Mouse (Mus musculus): Measurements from ENCODE around the gene Trim66. TPM values are rescaled to one million over a fixed set of nuclear protein-coding genes. Genes with fewer than 3 reads are reported as not detected.
A peak's percentile ranks its signal among the peaks of the same experiment; 100 is the strongest.

Trim66 gene
- polyA plus RNA-seq, 1 experiment from 2014 or later = 0.92 TPM

- no peaks in the 10 kb centered on the region for H3K27me3 ChIP-seq (replicated peaks)
- H3K27ac ChIP-seq = peak within 1 kb of the TSS; percentile 82
- WGBS = under 1% methylated on average over 61 of the region's 62 CpGs
Observed at GRCm38 (mm10) chr7:109438781-109439591, 68.9 kb downstream of the Trim66 start, which contains the start of gene Stk33. TSS of gene Stk33 (minus strand) at chr7:109439081.

GRCm38 (mm10) chr7:109424422-109425159 lies 83.3 kb downstream of the Trim66 start:
- peak; percentile 72 for ATAC-seq (replicated peaks)
- H3K9me3 ChIP-seq = no peaks in the 10 kb centered on the region
- no peaks in the 10 kb centered on the region for H3K4me1 ChIP-seq
- no peak overlapping the region for H3K4me3 ChIP-seq
- no peaks in the 10 kb centered on the region for H3K36me3 ChIP-seq (replicated peaks)
- 60% methylated on average over 3 of the region's 3 CpGs for WGBS
- H3K27me3 ChIP-seq (replicated peaks) = no peaks in the 10 kb centered on the region
- H3K4me2 ChIP-seq = no peak overlapping the region
- H3K27ac ChIP-seq = no peak overlapping the region
- H3K9ac ChIP-seq = no peak overlapping the region

More at GRCm38 (mm10) chr7:109438781-109439591, 68.9 kb downstream of the Trim66 start, which contains the start of gene Stk33:
- Histone ChIP-seq H3K4me1 (peaks cover 32% of the 10 kb centered on the region), H3K4me2 (peak within 1 kb of the TSS; percentile 95), H3K9me3 (no peaks in the 10 kb centered on the region), H3K36me3 (replicated peaks) (no peaks in the 10 kb centered on the region), H3K4me3 (peak within 1 kb of the TSS; percentile 50), H3K9ac (peak within 1 kb of the TSS; percentile 60)
- ATAC-seq (replicated peaks) = peak; percentile 84

- Histone ChIP-seq H3K27me3 (replicated peaks) (no peaks in the 10 kb centered on the region), H3K4me3 (no peak overlapping the region), H3K4me1 (no peaks in the 10 kb centered on the region), H3K27ac (no peak overlapping the region), H3K36me3 (replicated peaks) (no peaks in the 10 kb centered on the region), H3K4me2 (no peak overlapping the region), H3K9ac (no peak overlapping the region), H3K9me3 (no peaks in the 10 kb centered on the region)
- peak; percentile 60; the same call in 1 of the 2 replicates for ATAC-seq (replicated peaks)
- 83% methylated on average over 8 of the region's 8 CpGs for WGBS
Observed at GRCm38 (mm10) chr7:109422803-109423202, 85.1 kb downstream of the Trim66 start.

- no peaks in the 10 kb centered on the region for H3K36me3 ChIP-seq (replicated peaks)
- H3K4me2 ChIP-seq = no peak overlapping the region
- no peak overlapping the region for H3K9ac ChIP-seq
- no peak overlapping the region for H3K4me3 ChIP-seq
- no peaks in the 10 kb centered on the region for H3K4me1 ChIP-seq
- H3K27me3 ChIP-seq (replicated peaks) = no peaks in the 10 kb centered on the region
- no peaks in the 10 kb centered on the region for H3K9me3 ChIP-seq
- ATAC-seq (replicated peaks) = no peak
- 42% methylated on average over 7 of the region's 7 CpGs for WGBS
- H3K27ac ChIP-seq = no peak overlapping the region
Observed at GRCm38 (mm10) chr7:109405491-109405890, 102.4 kb downstream of the Trim66 start.

GRCm38 (mm10) chr7:109399299-109399698 lies 108.6 kb downstream of the Trim66 start:
- WGBS = 70% methylated on average over 3 of the region's 3 CpGs
- no peaks in the 10 kb centered on the region for H3K4me1 ChIP-seq
- no peak overlapping the region for H3K9ac ChIP-seq
- no peaks in the 10 kb centered on the region for H3K9me3 ChIP-seq
- H3K36me3 ChIP-seq (replicated peaks) = no peaks in the 10 kb centered on the region
- no peak overlapping the region for H3K4me3 ChIP-seq
- no peak overlapping the region for H3K27ac ChIP-seq
- H3K27me3 ChIP-seq (replicated peaks) = no peaks in the 10 kb centered on the region
- ATAC-seq (replicated peaks) = no peak
- no peak overlapping the region for H3K4me2 ChIP-seq

Small RNA genes within 50 kb of the gene (microRNA-seq; reads per million reads assigned to microRNA genes)
- 0.92 reads per million for gene Gm47284

Other genes starting within 250 kb of the Trim66 start
- 7.8 and 8.4 TPM in 2 replicates for gene Stk33, start 69.1 kb downstream of the Trim66 start, polyA plus RNA-seq (2015; fragmentation: Nextera tagmentation; extraction: Ambion mirVana)
- 64.4 and 67.9 TPM in 2 replicates for gene Rpl27a, start 11.0 kb upstream of the Trim66 start, polyA plus RNA-seq (2015; fragmentation: Nextera tagmentation; extraction: Ambion mirVana)
- 19.4 and 19.7 TPM in 2 replicates for gene St5, start 195.5 kb upstream of the Trim66 start, polyA plus RNA-seq (2015; fragmentation: Nextera tagmentation; extraction: Ambion mirVana)
- 13.1 and 16.1 TPM in 2 replicates for gene Akip1, start 195.6 kb upstream of the Trim66 start, polyA plus RNA-seq (2015; fragmentation: Nextera tagmentation; extraction: Ambion mirVana)
- 0.20 and 0.23 TPM in 2 replicates for gene BC051019, start 215.7 kb upstream of the Trim66 start, polyA plus RNA-seq (2015; fragmentation: Nextera tagmentation; extraction: Ambion mirVana)
- 0.26 and 0.34 TPM in 2 replicates for gene Ascl3, start 223.6 kb upstream of the Trim66 start, polyA plus RNA-seq (2015; fragmentation: Nextera tagmentation; extraction: Ambion mirVana)
- 116 and 121 TPM in 2 replicates for gene Tmem9b, start 244.7 kb upstream of the Trim66 start, polyA plus RNA-seq (2015; fragmentation: Nextera tagmentation; extraction: Ambion mirVana)